Mouse (Mus musculus) kidney, adult 2 months (tissue): ENCODE results near the gene Slc22a18.

Source experiments
- CTCF ChIP-seq: fragments of 200-500 bp; conservative IDR thresholded peaks from 2 replicates; pipeline ENCODE4 v1.5.1; 2011; ENCODE audit warnings: low read depth, mild to moderate bottlenecking, control low read depth, low read length, moderate library complexity, mixed read lengths; ENCODE audit not compliant: insufficient read depth, insufficient read length
- POLR2A ChIP-seq: fragments of 200-500 bp; IDR thresholded peaks from one replicate; pipeline ENCODE4 v1.6.1; 2011; ENCODE audit warnings: low read depth, low read length, control low read depth

GRCm38 (mm10) chr7:143510593-143511334, 37.2 kb downstream of the Slc22a18 start:
- TF ChIP-seq CTCF (no peak), POLR2A (no peak)
